Mouse (Mus musculus) left cerebral cortex, adult 9 months (tissue): ENCODE results near the gene E430018J23Rik.
"Not testable (repeated sequence)": the region's sequence is repeated elsewhere in the genome, so short reads cannot be mapped to it uniquely, and the experiment has no call there.

Experiments used
- DNase-seq, 2 experiments: peaks; one replicate each; pipeline ENCODE4 v3.0.0; 2022; ENCODE audit warnings: low spot score in 2 of 2

E430018J23Rik gene

GRCm38 (mm10) chr7:127378310-127378921 lies 15.0 kb downstream of the E430018J23Rik start:
- DNase-seq: no peak

GRCm38 (mm10) chr7:127375271-127376245 lies 17.9 kb downstream of the E430018J23Rik start, which contains the start of gene Zfp747:
Gene Zfp747, minus strand, starts transcription at chr7:127376050.
- peak; percentile 88 to 97 for DNase-seq

DNA sequence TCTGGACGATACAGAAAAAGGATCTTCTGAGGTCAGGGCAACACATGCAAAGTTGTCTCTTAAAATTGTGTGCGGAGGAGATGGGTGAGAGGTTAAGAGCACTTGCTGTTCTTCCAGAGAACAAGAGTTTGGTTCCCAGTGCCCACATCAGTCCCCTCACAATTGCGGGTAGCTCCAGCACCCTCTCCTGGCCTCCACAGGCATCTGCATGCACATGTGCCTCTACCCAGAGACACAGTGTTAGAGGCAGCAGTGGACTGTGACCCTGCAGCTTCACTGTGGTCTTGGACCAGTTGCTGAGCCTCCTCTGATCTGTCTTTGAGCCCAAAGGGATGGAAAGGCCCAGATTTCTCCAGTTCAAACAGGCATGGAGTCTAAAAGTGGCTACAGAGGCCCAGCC lies 21.6 kb downstream of the E430018J23Rik start:
- not testable (repeated sequence) for DNase-seq

- DNase-seq: no peak
Observed at GRCm38 (mm10) chr7:127371213-127371612, 22.2 kb downstream of the E430018J23Rik start.

GRCm38 (mm10) chr7:127366249-127366648 lies 27.2 kb downstream of the E430018J23Rik start:
- no peak for DNase-seq

- no peak for DNase-seq
Observed at GRCm38 (mm10) chr7:127364166-127364565, 29.3 kb downstream of the E430018J23Rik start.

DNA sequence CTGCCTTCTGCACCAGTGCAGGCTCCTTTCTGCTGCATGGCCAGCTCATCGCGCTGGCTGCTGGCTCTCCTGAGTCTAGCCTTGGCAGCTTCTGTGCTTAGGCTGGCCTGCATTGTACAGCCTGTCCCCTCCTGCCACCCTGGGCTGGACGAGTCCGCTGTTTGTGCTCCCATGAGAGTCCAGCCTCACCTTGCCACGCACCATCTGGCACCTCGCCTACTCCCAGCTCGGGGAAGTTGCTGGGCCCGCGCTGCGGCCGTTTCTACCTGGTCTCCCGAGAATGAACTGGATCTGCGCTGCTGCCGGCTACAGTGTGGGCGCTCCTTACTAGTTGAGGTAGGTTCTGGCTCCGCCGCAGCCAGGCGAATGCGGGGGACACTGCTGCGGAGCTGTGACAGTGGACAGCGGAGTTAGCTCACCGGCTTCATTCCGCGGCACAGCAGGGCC lies 29.9 kb downstream of the E430018J23Rik start:
- DNase-seq: no peak

DNA sequence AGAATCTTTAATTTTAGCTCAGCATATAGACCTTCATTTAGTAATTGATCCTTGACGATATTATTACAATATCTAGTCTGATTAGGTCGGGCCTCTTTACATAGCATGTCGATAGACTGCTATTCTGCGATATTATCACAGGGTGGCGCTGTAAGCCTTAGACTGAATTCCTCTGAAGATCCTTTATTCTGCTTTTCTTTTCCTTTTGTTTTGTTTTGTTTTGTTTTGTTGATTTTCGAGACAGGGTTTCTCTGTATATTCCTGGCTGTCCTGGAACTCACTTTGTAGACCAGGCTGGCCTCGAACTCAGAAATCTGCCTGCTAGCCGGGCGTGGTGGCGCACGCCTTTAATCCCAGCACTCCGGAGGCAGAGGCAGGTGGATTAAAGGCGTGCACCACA lies 31.0 kb downstream of the E430018J23Rik start:
- peak in 1 of 2 experiments; percentile 52 for DNase-seq

DNA sequence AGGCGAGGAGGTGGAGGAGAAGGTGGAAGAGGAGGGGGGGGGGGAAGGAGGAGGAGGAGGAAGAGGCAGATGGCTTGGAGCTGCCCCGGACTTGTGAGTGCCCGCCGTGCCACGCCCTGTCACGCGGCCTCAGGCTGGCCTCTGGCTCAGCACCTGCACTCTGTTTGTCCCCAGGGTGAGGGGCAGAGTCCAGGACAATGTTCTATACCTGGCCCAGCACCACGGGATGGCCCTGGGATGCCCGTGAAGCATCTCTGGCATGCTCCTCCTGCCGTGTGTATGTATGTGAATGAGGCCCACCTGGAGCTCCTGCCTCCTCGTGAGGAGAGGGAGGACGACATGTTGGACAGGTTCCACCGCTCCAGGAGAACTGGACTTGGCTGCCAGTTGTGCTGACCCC lies 32.0 kb downstream of the E430018J23Rik start:
- no peak for DNase-seq

GRCm38 (mm10) chr7:127360265-127360664 lies 33.2 kb downstream of the E430018J23Rik start:
- DNase-seq: no peak

- no peak for DNase-seq
Observed at GRCm38 (mm10) chr7:127358472-127358871, 35.0 kb downstream of the E430018J23Rik start.

- no peak for DNase-seq
Observed at GRCm38 (mm10) chr7:127357871-127358270, 35.6 kb downstream of the E430018J23Rik start.

DNA sequence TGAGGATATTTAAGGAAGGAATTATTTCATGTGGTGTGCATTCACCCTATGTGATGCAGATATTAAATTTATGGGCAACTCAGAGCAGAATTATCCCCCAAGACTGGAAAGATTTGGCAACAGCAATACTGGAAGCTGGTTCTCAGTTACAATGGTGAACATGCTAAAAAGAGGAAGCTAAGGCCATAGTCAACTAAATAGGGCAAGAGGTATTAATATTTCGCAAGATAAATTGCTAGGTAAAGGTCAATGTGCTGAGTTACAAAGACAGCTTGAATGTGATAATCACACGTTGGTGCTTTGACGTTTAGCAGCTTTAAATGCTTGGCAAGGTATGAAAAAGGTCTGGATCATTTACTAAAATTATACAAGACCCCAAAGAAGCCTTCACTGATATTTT lies 37.6 kb downstream of the E430018J23Rik start:
- DNase-seq: no peak

DNA sequence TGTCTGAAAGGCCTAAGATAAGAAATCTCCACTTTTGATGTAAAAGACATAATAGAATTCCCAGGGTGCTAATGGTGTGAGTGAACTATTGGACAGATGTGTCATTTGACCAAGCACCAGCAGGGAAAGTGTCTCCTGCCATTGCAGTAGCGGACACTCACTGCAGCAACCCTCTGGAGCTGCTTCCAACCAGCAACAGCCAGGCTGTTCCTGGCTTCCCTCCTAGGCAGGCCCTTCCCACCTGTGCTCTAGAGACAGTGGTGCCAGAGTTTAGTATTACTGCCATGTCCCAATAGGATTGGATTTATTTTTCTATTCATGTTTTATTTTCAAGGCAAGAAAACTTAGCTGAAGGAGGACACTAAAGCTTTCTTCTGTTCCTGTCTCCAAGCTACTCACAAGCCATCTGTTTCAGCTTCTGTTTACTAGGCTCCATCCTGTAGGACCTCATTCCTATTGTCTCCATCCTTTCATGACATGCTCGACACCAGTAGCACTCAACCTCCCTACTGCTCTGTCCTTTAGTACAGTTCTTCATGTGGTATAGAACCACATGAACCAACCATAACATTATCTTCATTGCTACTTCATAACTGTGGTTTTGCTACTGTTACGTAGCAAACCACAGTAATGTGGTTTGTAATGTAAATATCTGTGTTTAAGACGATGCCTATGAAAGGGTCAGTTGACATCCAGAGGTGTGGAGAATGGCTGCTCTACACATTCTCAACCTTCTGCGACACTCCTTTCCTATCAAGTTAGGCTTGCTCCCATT lies 42.0 kb downstream of the E430018J23Rik start:
- DNase-seq: no peak

DNA sequence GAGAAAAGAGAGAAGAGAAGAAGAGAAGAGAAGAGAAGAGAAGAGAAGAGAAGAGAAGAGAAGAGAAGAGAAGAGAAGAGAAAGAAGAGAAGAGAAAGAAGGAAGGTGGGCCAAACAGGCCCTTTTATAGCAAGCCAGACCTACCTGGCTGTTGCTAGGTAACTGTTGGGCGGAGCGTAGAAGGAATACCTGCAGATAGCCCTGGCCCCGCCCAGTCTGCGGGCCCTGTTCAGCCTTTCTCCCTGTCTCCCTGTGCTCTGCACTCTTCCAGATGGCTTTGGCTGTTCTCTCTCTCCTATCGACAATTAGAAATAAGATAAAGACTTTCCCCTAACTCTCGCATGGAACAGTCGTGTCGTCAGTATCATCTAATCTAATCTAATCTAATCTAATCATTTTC lies 46.8 kb downstream of the E430018J23Rik start:
- DNase-seq: no peak

- DNase-seq: peak; percentile 58 to 85
Observed at GRCm38 (mm10) chr7:127345512-127346325, 47.7 kb downstream of the E430018J23Rik start, which contains the start of gene Zfp768. Gene Zfp768, minus strand, starts transcription at chr7:127345589.

- no peak for DNase-seq
Observed at GRCm38 (mm10) chr7:127345092-127345491, 48.3 kb downstream of the E430018J23Rik start.

DNA sequence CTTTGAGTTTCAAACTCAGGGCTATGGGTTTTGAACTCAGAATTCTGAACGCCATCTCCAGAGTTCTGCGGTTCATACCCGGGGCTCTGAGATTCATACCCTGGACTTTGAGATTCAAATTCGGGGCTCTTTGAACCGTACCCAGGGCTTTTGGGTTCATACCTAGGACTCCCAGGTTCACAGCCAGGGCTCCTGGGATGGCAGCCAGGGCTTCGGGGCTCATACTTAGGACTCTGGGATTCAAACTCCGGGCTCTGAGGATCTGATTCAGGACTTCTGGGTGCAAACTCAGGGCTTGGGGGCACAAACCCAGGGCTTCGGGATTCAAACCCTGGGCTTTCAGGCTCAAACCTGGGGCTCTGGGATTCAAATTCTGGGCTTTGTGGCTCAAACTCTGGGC lies 49.1 kb downstream of the E430018J23Rik start:
- DNase-seq: no peak

DNA sequence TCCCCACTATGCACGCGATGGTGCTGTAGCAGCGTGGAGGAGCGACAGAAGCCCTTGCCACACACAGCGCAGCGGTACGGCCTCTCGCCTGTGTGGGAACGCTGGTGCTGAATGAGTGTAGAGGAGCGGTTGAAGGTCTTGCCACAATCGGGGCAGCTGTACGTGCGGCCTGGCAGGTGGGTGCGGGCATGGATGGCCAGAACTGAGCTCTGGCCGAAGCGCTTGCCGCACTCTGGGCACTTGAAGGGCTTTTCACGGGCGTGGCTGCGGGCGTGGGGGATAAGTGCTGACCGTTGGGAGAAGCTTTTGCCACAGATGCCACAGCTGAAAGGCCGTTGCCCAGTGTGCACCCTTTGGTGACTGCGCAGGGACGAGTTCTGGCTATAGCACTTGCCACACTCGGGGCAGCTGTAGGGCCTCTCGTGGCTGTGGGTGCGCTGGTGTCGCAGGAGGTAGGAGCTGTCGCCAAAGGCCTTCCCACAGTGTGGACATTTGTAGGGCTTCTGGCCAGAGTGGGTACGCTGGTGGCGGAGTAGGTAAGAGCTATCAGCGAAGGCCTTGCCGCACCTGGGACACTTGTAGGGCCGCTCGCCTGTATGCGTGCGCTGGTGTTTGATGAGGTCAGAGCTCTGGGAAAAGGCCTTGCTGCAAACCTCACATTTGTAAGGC lies 49.9 kb downstream of the E430018J23Rik start:
- DNase-seq: no peak

DNA sequence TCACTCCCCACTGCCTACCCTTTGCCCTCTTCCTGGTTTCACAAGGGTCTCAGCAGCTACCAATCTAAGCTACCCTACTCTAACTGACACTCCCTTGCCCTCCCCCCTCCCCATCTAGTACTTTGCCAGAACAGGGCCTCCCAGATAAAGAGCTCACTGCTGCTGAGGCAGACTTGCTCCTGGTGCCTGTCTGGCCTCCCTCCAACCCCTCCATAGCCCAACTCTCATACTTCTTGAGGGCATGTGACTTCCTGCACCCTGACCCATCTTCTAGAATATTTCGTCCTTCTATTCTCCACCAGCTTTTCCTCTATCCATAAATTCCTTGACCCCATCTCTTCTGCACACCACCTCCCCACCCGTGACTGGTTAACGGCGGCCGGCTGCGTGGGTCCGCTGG lies 50.5 kb downstream of the E430018J23Rik start:
- DNase-seq: no peak
